ENCODE assay signal across 9 mouse cellular contexts in the genomic region with DNA sequence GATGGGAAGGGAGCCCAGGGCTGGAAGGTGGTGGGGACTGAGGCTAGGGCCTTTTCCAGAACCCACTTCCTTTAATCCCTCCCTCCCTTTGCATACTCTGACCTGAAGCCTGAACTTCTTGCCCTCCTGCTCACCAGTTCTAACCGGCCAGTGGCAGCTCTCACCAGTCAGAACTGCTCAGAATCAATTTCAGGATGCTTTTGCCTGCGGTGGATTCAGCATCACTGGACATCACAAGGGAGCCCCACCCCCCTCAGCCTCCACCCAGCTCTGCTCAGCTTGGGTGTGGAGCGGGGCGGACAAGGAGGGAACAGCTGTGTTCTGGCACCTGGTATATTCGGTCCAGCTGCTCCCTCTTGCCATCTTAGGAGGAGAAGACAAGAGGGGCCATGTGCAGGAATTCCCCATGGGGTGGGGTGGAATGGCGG. TPM values are rescaled to one million over a fixed set of nuclear protein-coding genes. Genes with fewer than 3 reads are reported as not detected.
A peak's percentile ranks its signal among the peaks of the same experiment; 100 is the strongest.
DNase-seq lines count a peak whose midpoint lies in the region; ATAC-seq lines count a peak whose summit lies in the region.
"Had no signal": no experiment of that assay in that cellular context is flagged by ENCODE, and none has a peak within 500 bp of the region (broad histone marks: within the 10 kb centered on the region; RNA-seq: fewer than 3 reads in every experiment).

A gene (minus strand): TSS at position 226 of the 428 bp plus-strand sequence.

- no peak within 1 kb of the TSS; the same call in 1 of the 2 replicates for H3K9ac ChIP-seq in midbrain, embryonic 13.5 days (replicated peaks)
- no peak within 1 kb of the TSS for H3K9ac ChIP-seq in midbrain, embryonic 14.5 days (replicated peaks; ENCODE audit: low read length)

- no peaks in the 10 kb centered on the region for H3K9me3 ChIP-seq in midbrain, embryonic 13.5 days
- H3K9me3 ChIP-seq in midbrain, embryonic 14.5 days (ENCODE audit: control insufficient read depth, low read length) = no peaks in the 10 kb centered on the region

- 0 out of 2 replicates have a peak within 1 kb of the TSS, but pooled peaks have one; percentile 1 for H3K4me2 ChIP-seq in midbrain, embryonic 13.5 days (replicated peaks)
- H3K4me2 ChIP-seq in midbrain, embryonic 14.5 days (ENCODE audit: low read length) = no peak within 1 kb of the TSS

- H3K4me1 ChIP-seq in midbrain, embryonic 13.5 days (replicated peaks) = peaks cover 26% of the 10 kb centered on the region
- peaks cover 6% of the 10 kb centered on the region for H3K4me1 ChIP-seq in midbrain, embryonic 14.5 days (ENCODE audit: control insufficient read depth, insufficient read depth, low read length)

- H3K36me3 ChIP-seq in midbrain, embryonic 13.5 days = no peaks in the 10 kb centered on the region
- no peaks in the 10 kb centered on the region for H3K36me3 ChIP-seq in midbrain, embryonic 14.5 days (ENCODE audit: control insufficient read depth, insufficient read depth, low read length)

- intact Hi-C loops in left cerebral cortex, postnatal 10 days (cut with DNase I) = no loop called here
- intact Hi-C loops in left cerebral cortex, postnatal 14 days (cut with DNase I) = no loop called here

- WGBS in midbrain, embryonic 13.5 days = 29% methylated on average over 6 of the region's 6 CpGs
- WGBS in midbrain, embryonic 14.5 days = 38% methylated on average over 6 of the region's 6 CpGs

- ATAC-seq in midbrain, embryonic 13.5 days = peak; percentile 35; the same call in 1 of the 2 replicates
- no peak for ATAC-seq in midbrain, embryonic 14.5 days (ENCODE audit: low FRiP score, low TSS enrichment)

- H3K27me3 ChIP-seq in midbrain, embryonic 13.5 days = peaks cover 35% of the 10 kb centered on the region
- peaks cover 23% of the 10 kb centered on the region for H3K27me3 ChIP-seq in midbrain, embryonic 14.5 days (ENCODE audit: control insufficient read depth, insufficient read depth, low read length)

- peak; percentile 63 for DNase-seq in embryo, embryonic 10.5 days (ENCODE audit: low spot score)
- no peak for DNase-seq in embryo, embryonic 10 days (ENCODE audit: low spot score)
- DNase-seq in midbrain, embryonic 14.5 days = no peak
- peak; percentile 70 to 76 for DNase-seq in kidney, postnatal 4 days
- peak; percentile 69 for DNase-seq in testis, postnatal 10 days (ENCODE audit: low spot score)
- no peak for DNase-seq in left cerebral cortex, postnatal 10 days (ENCODE audit: extremely low spot score in 1 of 2, low spot score in 2 of 2)
- DNase-seq in left cerebral cortex, postnatal 14 days (ENCODE audit: low spot score in 2 of 2) = no peak

- H3K27ac ChIP-seq in midbrain, embryonic 13.5 days = no peak within 1 kb of the TSS
- H3K27ac ChIP-seq in midbrain, embryonic 14.5 days (replicated peaks; ENCODE audit: low read depth, low read length) = no peak within 1 kb of the TSS

- H3K4me3 ChIP-seq in midbrain, embryonic 13.5 days (replicated peaks) = no peak within 1 kb of the TSS; the same call in 1 of the 2 replicates
- H3K4me3 ChIP-seq in midbrain, embryonic 14.5 days (replicated peaks; ENCODE audit: low read depth, low read length) = no peak within 1 kb of the TSS

RNA-seq across cellular contexts. Expression of the gene that starts here (rescaled TPM):
- polyA plus RNA-seq in midbrain, embryonic 13.5 days (2015; fragmentation: Nextera tagmentation; extraction: Ambion mirVana) = not detected in 2 replicates
- not detected in 2 replicates for polyA plus RNA-seq in midbrain, embryonic 14.5 days (2014; fragmentation: Nextera tagmentation; extraction: Ambion mirVana)
- total RNA-seq in left cerebral cortex, postnatal 10 days (2021) = not detected
- total RNA-seq in left cerebral cortex, postnatal 14 days (2021) = not detected
- total RNA-seq: megakaryocyte progenitor cell, adult 5-6 weeks had no signal

Comparison
In these comparisons a context has a peak if more than half of its experiments do, and no peak if none do; other contexts are left out.
1. DNase-seq: peak in embryo, embryonic 10.5 days (single experiment), kidney, postnatal 4 days (2 of 2) and testis, postnatal 10 days (single experiment); none in embryo, embryonic 10 days (single experiment), midbrain, embryonic 14.5 days (single experiment), left cerebral cortex, postnatal 10 days (0 of 2) and left cerebral cortex, postnatal 14 days (0 of 2).
2. Peak in ATAC-seq and H3K4me2 ChIP-seq in midbrain, embryonic 13.5 days; RNA of the gene not detected or under 1 TPM.